Mouse (Mus musculus): ENCODE measurements around the gene Ripor3. TPM values are rescaled to one million over a fixed set of nuclear protein-coding genes. Genes with fewer than 3 reads are reported as not detected.

Ripor3 gene
- total RNA-seq, 2 experiments from 2014 or later = 0.29 to 0.31 TPM

GRCm38 (mm10) chr2:168046467-168046866 lies 36.0 kb upstream of the Ripor3 start:
- no peak overlapping the region for H3K27ac ChIP-seq
- no peak for DNase-seq (ENCODE audit: low spot score in 2 of 2)
- peak; percentile 40 for TF ChIP-seq CTCF (conservative IDR thresholded peaks at IDR 0.05)
- no peak overlapping the region for H3K4me3 ChIP-seq

- no peak for DNase-seq (ENCODE audit: low spot score in 2 of 2)
- no peak for TF ChIP-seq CTCF (conservative IDR thresholded peaks at IDR 0.05)
- Histone ChIP-seq H3K27ac (no peak overlapping the region), H3K4me3 (no peak overlapping the region)
These were observed 35.4 kb upstream of the Ripor3 start for GRCm38 (mm10) chr2:168045771-168046170.

GRCm38 (mm10) chr2:168045357-168045756 lies 34.9 kb upstream of the Ripor3 start:
- no peak for DNase-seq (ENCODE audit: low spot score in 2 of 2)
- Histone ChIP-seq H3K4me3 (no peak overlapping the region), H3K27ac (no peak overlapping the region)
- TF ChIP-seq CTCF (conservative IDR thresholded peaks at IDR 0.05) = no peak

GRCm38 (mm10) chr2:168044681-168045287 lies 34.4 kb upstream of the Ripor3 start:
- TF ChIP-seq CTCF (conservative IDR thresholded peaks at IDR 0.05) = no peak
- no peak for DNase-seq (ENCODE audit: low spot score in 2 of 2)

GRCm38 (mm10) chr2:168042019-168042418 lies 31.6 kb upstream of the Ripor3 start:
- no peak for TF ChIP-seq CTCF (conservative IDR thresholded peaks at IDR 0.05)
- DNase-seq (ENCODE audit: low spot score in 2 of 2) = no peak
- no peak overlapping the region for H3K27ac ChIP-seq
- no peak overlapping the region for H3K4me3 ChIP-seq

More at GRCm38 (mm10) chr2:168044681-168045287, 34.4 kb upstream of the Ripor3 start:
- no peak overlapping the region for H3K27ac ChIP-seq
- H3K4me3 ChIP-seq = no peak overlapping the region

- Histone ChIP-seq H3K4me3 (no peak overlapping the region), H3K27ac (no peak overlapping the region)
- no peak for DNase-seq (ENCODE audit: low spot score in 2 of 2)
- no peak for TF ChIP-seq CTCF (conservative IDR thresholded peaks at IDR 0.05)
These were observed 30.3 kb upstream of the Ripor3 start for GRCm38 (mm10) chr2:168040751-168041150.

- no peak for TF ChIP-seq CTCF (conservative IDR thresholded peaks at IDR 0.05)
- Histone ChIP-seq H3K27ac (no peak overlapping the region), H3K4me3 (no peak overlapping the region)
- no peak for DNase-seq (ENCODE audit: low spot score in 2 of 2)
These were observed 26.6 kb upstream of the Ripor3 start for GRCm38 (mm10) chr2:168037063-168037462.

GRCm38 (mm10) chr2:168035907-168036306 lies 25.5 kb upstream of the Ripor3 start:
- Histone ChIP-seq H3K27ac (no peak overlapping the region), H3K4me3 (no peak overlapping the region)
- TF ChIP-seq CTCF (conservative IDR thresholded peaks at IDR 0.05) = no peak
- DNase-seq (ENCODE audit: low spot score in 2 of 2) = no peak

- no peak for DNase-seq (ENCODE audit: low spot score in 2 of 2)
- TF ChIP-seq CTCF (conservative IDR thresholded peaks at IDR 0.05) = no peak
- no peak overlapping the region for H3K4me3 ChIP-seq
- H3K27ac ChIP-seq = no peak overlapping the region
These were observed 23.5 kb upstream of the Ripor3 start for GRCm38 (mm10) chr2:168033905-168034304.

- no peak for DNase-seq (ENCODE audit: low spot score in 2 of 2)
- Histone ChIP-seq H3K27ac (no peak overlapping the region), H3K4me3 (no peak overlapping the region)
- no peak for TF ChIP-seq CTCF (conservative IDR thresholded peaks at IDR 0.05)
These were observed 21.4 kb upstream of the Ripor3 start for GRCm38 (mm10) chr2:168031842-168032241.

GRCm38 (mm10) chr2:168028376-168028775 lies 18.0 kb upstream of the Ripor3 start:
- no peak overlapping the region for H3K27ac ChIP-seq
- H3K4me3 ChIP-seq = no peak overlapping the region
- TF ChIP-seq CTCF (conservative IDR thresholded peaks at IDR 0.05) = peak; percentile 35
- DNase-seq (ENCODE audit: low spot score in 2 of 2) = no peak

GRCm38 (mm10) chr2:168026467-168026866 lies 16.0 kb upstream of the Ripor3 start:
- no peak for DNase-seq (ENCODE audit: low spot score in 2 of 2)
- no peak overlapping the region for H3K27ac ChIP-seq
- no peak overlapping the region for H3K4me3 ChIP-seq
- TF ChIP-seq CTCF (conservative IDR thresholded peaks at IDR 0.05) = no peak

- peak; percentile 60 for TF ChIP-seq CTCF (conservative IDR thresholded peaks at IDR 0.05)
- no peak overlapping the region for H3K27ac ChIP-seq
- H3K4me3 ChIP-seq = no peak overlapping the region
- DNase-seq (ENCODE audit: low spot score in 2 of 2) = no peak
These were observed 15.5 kb upstream of the Ripor3 start for GRCm38 (mm10) chr2:168025882-168026281.

- peak; percentile 61 to 68 for DNase-seq (ENCODE audit: low spot score in 2 of 2)
- Histone ChIP-seq H3K4me3 (no peak overlapping the region), H3K27ac (no peak overlapping the region)
- TF ChIP-seq CTCF (conservative IDR thresholded peaks at IDR 0.05) = no peak
These were observed 14.8 kb upstream of the Ripor3 start for GRCm38 (mm10) chr2:168025174-168025573.
